Mouse (Mus musculus): ENCODE data around the gene Polr2e.
"Not testable (repeated sequence)": the region's sequence is repeated elsewhere in the genome, so short reads cannot be mapped to it uniquely, and the experiment has no call there.

The Polr2e gene

GRCm38 (mm10) chr10:80056976-80057682 is 17.5 kb upstream of the Polr2e start:
- DNase-seq (ENCODE audit: low spot score in 2 of 2) = no peak

DNA sequence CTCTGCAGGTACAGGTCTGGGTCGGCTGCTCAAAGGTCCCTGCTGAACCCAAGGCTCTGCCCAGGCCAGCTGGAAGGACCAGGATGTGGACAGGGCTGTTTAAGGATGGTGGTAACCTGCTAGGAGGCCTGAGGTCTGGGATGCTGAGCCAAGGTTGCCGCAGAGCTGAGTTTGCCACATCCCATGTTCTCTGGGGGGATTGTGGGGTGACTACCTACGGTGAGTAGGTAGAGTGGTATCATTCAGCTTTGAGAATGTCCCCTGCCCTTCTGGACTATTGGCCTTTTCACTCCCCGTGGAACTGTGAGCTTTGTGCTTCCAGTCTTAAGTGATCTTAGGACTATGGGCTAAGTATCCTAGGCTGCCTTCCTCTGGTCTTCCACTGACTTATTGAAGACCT is 16.9 kb upstream of the Polr2e start:
- DNase-seq (ENCODE audit: low spot score in 2 of 2) = no peak

DNA sequence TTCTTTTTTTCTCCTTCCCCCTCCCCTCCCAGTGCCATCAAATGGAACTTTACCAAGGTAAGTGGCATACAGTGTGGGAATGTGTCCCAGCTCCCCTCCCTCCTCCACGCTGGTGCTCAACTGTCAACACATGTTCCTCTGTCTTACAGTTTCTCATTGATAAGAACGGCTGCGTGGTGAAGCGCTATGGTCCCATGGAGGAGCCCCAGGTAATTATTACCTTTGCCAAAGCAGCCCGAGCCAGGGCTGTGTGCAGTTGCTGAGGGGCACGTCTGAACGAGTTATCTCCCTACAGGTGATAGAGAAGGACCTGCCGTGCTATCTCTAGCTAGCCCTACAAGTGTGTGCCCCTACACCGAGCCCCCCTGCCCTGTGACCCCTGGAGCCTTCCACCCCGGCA is 16.3 kb upstream of the Polr2e start:
- DNase-seq (ENCODE audit: low spot score in 2 of 2) = no peak

DNA sequence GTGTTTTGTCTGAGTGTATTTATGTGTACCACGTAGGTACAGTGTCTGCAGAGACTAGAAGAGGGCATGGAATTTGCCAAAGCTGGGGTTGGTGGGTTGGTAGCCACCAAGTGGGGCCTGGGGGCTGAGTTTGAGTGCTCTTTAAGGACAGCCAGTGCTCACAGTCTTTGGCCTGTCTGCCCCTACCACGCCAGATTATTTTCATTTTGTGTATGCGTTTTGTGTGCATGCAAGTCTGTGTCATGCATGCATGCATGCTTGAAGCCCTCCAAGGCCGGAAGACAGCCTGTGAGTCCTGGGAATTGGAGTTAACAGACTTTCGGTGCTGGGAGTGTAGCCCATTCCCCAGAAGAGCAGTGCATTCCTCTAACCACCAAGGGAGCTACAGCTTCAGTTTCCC is 15.8 kb upstream of the Polr2e start:
- DNase-seq (ENCODE audit: low spot score in 2 of 2) = no peak

GRCm38 (mm10) chr10:80054911-80055310 is 15.3 kb upstream of the Polr2e start:
- not testable (repeated sequence) for DNase-seq (ENCODE audit: low spot score in 2 of 2)

- peak; percentile 45 to 75 for DNase-seq (ENCODE audit: low spot score in 2 of 2)
These were observed 14.5 kb upstream of the Polr2e start for GRCm38 (mm10) chr10:80053831-80054815.

DNA sequence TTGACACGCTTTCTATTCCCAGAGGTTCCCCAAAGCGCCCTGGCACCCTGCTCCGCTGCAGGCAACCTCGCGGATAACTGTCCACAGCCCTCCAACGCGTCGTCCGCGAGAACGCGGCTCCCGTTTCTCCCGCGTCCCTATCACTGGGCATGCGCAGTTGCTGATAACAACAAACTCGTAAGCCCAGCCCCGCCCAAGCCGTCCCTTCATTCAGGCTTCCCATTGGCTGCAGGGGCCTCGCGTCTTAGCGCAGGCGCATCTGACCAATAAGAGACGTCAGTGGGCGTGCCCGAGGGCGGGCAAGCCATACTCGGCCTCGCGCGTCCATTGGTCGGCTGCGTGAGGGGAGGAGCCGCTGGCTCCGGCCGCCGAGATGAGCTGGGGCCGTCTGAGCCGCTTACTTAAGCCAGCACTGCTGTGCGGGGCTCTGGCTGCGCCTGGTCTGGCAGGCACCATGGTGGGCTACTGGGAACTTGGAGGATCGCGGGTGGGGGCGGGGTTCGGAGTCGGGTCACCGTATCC is 13.7 kb upstream of the Polr2e start:
- peak; percentile 99 to 100 for DNase-seq (ENCODE audit: low spot score in 2 of 2)

GRCm38 (mm10) chr10:80052374-80052764 is 12.8 kb upstream of the Polr2e start:
- DNase-seq (ENCODE audit: low spot score in 2 of 2) = no peak

DNA sequence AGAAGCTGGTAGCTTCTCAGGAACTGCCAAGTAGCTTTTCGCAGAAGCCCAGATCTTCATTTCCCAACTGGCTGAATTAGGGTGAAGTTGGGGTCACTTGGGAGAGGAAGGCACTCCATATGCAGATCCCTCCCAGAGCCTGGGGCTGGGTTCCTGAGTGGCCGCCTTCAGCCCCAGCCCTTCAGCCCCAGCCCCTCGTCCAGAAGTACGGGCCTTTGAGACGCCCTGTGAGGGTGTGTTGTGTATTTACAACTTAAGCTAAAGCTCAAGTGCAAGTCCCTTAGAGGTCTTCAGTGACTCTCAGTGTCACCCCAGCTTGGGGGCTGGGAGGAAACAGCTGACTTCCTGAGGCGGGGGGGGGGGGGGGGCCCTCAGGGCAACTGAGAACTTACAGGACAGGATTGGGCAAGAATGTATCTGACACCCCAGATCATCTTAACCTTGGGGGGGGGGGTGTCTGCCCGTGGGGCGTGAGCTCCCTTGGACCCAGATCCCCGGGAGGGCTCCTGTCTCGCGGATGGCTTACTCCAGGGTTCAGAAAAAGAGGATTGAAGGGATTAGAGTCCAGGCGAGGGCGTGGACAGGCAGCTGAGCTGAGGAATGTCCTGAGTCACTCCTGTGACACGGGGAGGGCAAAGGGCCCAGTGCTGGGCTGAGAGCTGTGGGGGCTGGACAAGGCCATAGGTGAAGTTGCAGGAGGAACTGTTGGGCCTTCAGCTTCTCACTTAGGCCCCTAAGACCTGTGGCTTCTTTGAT is 12.2 kb upstream of the Polr2e start:
- peak in 1 of 2 experiments; percentile 76 for DNase-seq (ENCODE audit: low spot score in 2 of 2)

DNA sequence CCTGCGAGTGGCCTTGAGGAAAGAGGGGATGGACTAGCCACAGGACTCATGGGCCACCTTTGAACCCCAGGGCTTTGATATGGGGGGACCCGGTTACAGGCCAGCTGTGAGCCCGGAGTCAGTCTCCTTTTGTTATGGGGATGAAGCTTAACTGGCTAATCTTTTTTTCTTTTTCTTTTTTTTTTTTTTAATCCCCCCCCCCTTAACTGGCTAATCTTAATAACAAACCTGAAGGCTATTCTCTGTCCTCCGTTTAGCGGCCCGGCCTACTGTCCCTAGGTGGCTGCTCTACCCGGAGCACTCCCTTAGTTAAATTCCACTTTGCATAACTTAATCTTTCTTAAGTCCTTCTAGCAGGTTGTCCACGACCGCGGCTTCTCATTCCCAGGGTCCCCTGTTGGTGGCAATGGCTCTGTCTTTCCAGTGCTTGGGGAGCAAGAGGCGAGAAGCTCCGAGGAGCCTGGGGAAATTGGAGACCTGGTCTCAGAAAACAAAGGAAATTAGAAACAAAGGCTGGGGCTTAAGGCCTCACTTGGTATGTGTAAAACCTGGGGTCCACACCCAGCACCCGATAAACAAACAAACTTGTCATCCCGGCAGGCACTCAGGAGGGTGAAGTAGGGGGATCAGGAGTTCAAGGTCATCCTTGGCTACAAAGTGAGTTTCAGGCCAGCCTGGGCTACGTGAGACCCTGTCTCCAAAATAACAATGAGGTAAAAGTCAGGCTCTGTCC is 11.5 kb upstream of the Polr2e start:
- DNase-seq (ENCODE audit: low spot score in 2 of 2) = no peak

DNA sequence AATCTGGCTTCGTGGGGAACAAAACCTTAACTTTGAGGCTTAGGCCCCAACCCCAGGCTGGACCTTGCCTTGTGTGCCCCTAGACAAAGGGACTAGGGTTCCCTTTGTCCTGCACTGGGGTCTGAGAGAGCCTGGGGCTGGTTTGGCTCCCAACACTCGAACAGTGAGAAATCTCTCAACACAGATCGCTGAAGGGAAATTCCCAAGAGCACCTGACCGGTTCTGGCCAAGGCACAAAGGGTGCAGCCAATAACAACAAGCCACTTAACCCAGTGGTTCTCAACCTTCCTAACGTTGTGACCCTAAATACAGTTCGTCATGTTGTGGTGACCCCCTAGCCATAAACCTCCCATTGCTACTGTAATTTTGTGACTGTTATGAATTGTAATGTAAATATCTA is 10.6 kb upstream of the Polr2e start:
- no peak for DNase-seq (ENCODE audit: low spot score in 2 of 2)

DNA sequence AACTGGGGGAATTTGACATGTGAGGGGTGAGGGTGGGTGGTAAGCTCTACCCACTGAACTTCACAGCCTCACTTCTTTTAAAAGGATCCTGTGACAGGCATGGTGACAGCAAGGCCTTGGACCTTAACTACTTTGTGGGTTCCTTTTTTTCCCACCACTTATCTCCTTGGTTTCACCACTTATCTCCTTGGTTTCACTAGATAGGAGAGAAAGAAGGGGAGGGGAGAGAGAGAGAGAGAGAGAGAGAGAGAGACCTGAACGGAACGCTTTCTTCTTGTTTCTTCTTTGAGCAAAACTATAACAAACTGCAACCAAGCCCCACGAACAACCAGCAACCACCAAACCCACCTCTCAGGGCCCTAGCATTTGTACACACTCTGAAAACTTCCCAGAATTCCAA is 9.2 kb upstream of the Polr2e start:
- DNase-seq (ENCODE audit: low spot score in 2 of 2) = no peak

DNA sequence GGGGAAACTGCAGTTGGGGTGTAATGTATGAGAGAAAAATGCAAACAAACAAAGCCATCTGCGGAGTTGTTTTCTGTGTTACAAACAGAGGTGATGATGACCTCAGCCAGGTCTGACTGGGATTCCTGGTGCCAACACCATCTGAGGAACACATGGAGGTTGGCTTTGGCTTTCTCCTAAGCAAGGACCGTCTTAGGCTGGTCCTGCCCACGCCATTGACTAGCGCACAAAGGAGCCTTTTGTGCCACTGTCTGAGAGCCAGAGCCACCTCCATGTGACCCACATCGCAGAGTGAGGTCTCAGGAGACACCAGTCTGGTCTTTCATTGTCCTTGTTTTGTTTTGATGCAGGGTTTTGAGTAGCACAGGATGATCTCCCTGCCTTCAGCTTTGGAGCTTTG is 8.8 kb upstream of the Polr2e start:
- no peak for DNase-seq (ENCODE audit: low spot score in 2 of 2)

- DNase-seq (ENCODE audit: low spot score in 2 of 2) = no peak
These were observed 7.5 kb upstream of the Polr2e start, which contains the start of gene Gpx4 for GRCm38 (mm10) chr10:80047041-80047565. Gene Gpx4 (plus strand): TSS chr10:80047166.

- DNase-seq (ENCODE audit: low spot score in 2 of 2) = no peak
These were observed 6.2 kb upstream of the Polr2e start for GRCm38 (mm10) chr10:80045766-80046165.

GRCm38 (mm10) chr10:80045364-80045763 is 5.8 kb upstream of the Polr2e start:
- not testable (repeated sequence) for DNase-seq (ENCODE audit: low spot score in 2 of 2)

DNA sequence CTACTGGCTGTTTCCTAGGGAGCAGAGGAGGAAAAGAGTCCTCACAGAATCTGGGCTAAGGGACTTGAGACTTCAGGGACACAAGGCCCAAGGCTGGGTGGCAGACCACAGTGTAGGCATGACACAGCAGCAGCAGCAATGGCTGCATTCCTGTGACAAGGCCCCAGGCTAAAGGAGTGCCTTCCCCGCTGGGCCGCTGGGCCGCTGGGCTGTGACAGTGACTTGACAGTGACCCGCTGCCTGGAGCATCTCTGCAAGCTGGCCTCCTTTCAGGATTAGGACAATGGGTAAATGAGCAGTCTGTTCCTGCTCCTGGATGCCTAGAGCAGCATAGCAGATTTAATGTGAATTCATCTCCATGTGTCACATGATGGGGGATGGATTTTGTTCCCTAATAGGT is 4.5 kb upstream of the Polr2e start:
- no peak for DNase-seq (ENCODE audit: low spot score in 2 of 2)

DNA sequence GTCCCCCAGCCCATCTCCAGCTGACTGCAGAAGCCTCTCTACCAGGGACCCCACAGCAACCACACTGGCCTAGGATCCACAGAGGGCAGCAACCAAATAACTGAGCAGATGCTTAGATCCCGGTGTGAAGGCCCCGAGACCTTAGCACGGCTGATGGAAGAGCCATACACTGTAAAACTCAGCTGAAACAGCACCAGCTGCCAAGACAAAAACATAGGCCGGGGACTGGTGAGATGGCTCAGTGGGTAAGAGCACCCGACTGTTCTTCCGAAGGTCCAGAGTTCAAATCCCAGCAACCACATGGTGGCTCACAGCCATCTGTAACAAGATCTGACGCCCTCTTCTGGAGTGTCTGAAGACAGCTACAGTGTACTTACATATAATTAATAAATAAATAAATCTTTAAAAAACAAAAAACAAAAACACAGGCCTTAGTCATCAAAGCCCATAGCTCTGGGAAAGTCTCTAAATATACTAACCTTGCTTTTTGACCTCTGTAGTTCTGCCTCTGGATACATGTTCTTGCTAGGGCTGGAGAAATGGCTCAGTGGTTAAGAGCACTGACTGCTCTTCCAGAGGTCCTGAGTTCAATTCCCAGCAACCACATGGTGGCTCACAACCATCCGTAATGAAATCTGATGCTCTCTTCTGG is 1.9 kb upstream of the Polr2e start:
- not testable (repeated sequence) for DNase-seq (ENCODE audit: low spot score in 2 of 2)

- DNase-seq (ENCODE audit: low spot score in 2 of 2) = no peak
These were observed 2.8 kb downstream of the Polr2e start for GRCm38 (mm10) chr10:80036832-80037231.

- no peak for DNase-seq (ENCODE audit: low spot score in 2 of 2)
These were observed 3.9 kb downstream of the Polr2e start for GRCm38 (mm10) chr10:80035686-80036085.

All from urinary bladder, postnatal 36 days (tissue).